Mouse (Mus musculus): ENCODE data around the gene Slc41a1.

Slc41a1 gene

DNA sequence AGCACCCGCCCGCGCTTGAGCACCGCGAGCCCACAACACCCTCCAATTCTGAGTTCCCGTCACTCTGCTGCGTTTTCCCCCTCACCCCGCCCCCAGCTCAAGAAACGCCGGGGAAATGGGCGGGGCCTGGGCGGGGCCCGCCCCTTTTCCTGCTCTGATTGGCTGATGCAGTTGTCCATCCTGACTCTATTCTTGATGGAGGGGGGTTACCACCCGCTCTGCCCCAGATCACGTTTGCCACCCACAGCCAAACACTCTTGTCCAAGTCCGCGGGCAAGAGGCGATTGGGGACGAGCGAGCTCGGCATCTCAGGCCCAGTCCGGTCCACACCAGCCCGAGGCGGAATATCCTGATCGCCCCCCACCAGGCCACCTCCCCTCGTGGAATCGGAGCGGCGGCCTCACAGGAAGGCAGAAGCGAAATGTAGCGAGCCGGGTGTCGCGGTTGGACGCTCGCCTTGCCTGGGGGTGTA is 530 bp downstream of the Slc41a1 start:
- peak; percentile 94 to 95 for DNase-seq (ENCODE audit: low spot score in 2 of 2)

DNA sequence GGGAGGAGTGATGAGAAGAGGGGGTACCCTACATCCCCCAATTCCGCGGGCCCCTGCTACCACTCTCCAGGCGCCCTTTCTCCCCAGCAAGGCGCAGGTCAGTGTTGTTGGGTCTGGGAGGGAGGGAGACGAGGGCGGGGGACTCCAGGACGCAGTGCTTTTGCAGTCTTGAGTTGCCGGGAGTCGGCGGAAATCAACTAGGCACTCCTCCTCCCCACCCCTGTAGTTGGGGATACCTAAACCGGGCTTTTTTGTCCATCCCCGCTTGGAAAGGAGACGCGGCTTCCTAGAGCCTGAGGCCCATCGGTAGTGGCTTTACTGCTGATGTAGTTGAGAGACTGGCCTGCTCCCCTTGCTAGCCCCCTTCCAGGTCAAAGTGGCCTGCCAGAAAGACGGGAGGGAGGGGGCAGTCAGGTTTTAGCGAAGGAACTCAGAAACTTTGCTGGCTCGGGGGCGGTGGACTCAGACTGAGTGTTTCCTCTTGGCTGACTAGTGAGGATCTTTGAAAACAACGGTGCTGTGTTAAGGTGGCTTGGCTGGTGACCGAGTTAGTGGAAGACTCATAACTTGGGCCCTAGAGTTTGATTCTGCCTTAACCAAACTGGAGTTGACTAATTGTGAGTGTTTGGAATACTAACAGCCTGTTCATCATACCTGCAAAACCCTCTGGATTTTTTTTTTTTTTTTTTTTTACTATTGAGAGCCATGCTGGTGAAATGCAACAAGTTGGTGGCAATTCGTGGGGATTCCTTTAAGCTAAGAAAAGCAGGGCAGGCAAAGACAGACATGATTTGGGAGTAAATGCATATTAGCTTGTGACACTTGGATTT is 1.2 kb downstream of the Slc41a1 start:
- peak; percentile 26 to 48 for DNase-seq (ENCODE audit: low spot score in 2 of 2)

DNA sequence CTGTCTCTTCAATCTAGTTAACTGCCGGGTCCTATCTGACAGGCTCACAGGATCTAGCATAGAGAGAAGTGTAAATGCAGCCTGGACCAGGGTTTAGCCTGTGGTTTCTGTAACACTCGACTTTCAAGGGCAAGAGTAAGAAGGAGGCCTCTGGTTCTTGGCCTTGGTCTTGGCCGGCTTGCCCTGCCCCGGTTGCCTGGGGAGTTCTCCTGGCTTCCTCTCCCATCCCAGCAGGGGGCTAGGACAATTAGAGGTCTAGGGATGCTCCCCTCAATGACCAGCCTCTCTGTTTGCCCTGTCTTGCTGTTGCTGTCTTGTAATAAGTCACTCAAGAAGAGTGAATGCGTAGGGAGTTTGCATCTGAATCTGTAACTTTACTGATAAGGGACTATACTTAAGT is 2.0 kb downstream of the Slc41a1 start:
- no peak for DNase-seq (ENCODE audit: low spot score in 2 of 2)

DNA sequence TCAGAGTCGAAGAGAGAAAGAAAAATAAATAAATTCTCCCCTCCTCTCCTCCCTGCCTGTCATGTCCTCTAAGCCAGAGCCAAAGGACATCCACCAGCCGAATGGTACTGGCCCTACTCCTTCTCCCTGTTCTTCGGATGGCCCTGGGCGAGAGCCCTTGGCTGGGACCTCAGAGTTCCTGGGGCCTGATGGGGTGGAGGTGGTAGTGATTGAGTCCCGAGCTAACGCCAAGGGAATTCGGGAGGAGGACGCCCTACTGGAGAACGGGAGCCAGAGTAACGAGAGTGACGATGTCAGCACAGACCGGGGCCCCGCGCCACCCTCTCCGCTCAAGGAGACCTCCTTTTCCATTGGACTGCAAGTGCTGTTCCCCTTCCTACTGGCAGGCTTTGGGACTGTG is 3.3 kb downstream of the Slc41a1 start:
- DNase-seq (ENCODE audit: low spot score in 2 of 2), result no peak

DNA sequence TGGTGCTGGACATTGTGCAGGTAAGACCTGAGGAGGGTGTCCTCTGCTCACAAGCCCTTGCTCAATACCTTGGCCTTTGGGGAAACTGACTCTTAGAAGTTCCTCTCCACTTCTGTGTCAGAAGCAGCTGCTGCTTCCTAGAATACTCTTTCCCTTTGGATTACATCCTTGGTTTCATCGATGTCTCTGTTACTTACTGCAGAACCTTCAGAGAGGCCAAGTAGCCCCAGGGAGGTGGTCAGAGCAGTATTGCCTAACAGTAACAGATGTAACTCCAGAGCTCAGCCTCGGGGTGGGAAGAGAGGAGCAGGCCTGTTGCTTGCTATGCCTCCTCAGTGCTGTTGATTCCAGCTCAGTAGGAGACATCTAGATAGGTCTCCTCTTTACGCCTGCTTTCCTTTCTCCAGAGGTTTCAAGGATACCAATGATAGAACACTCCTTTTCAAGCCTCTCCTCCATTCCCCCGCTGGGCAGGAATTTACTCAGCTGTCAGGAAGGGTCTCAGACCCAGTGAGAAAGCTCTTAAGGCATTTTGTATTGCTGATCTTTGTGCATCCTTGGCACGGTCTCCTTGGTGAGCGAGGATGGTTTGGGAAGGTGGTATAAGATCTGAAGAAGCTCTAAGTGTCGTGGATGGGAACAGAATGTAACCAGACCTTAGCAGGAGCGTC is 3.8 kb downstream of the Slc41a1 start:
- DNase-seq (ENCODE audit: low spot score in 2 of 2), result no peak

DNA sequence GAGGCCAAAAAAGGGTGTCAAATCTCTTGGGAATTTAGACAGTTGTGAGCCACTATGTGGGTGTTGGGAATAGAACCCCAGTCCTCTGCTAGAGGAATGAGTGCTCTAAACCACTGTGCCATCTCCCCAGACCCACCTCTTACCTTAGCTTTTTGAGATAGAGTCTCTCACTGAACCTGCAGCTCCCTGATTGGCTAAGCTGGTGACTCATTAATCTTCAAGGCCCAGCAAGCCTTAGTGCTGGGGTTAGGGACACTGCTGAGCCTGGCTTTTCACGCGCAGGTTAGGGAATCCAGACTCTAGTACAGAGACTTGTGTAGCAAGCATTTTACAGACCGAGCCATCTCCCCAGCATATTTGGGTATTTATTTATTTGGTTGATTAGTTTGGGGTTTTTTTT is 9.7 kb downstream of the Slc41a1 start:
- no peak for DNase-seq (ENCODE audit: low spot score in 2 of 2)

DNA sequence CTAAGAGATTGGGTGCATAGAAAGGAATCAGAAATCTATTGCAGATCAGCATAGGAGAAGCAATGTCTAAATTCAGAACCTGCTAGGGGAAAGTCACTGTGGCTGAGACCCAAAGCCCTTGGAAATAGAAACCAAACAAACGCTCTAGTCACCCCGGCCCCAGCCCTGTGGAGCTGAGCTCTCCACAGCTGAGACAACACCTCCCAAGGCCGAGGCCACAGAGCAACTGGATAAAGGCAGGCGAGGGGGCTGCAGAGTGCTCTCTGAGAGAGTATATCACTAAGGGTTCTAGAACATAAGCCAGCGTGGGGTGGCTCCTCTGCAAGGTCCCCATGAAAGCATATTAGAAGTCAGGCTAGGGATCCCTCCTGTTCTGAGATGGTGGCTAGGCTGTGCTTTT is 11.2 kb downstream of the Slc41a1 start:
- DNase-seq (ENCODE audit: low spot score in 2 of 2), result no peak

DNA sequence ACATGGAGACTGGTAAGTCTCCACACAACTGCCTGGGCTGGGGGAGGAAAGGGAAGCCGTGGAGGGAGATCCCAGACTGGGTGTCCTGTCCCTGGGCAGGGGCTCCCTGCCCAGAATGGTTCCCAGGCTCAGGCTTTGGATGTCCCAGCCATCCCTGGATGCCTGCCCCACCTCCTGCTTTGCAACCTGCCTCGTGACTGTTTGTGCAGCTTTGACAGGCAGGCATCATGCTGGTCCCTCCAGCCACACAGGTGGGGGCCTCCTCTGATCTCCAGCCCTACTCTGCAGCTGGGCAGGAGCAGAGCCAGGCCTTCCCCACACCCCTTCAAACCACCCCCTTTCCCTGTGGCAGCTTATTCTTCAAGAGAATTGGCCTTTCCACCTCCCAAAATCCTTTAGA is 12.0 kb downstream of the Slc41a1 start:
- DNase-seq (ENCODE audit: low spot score in 2 of 2), result no peak

DNA sequence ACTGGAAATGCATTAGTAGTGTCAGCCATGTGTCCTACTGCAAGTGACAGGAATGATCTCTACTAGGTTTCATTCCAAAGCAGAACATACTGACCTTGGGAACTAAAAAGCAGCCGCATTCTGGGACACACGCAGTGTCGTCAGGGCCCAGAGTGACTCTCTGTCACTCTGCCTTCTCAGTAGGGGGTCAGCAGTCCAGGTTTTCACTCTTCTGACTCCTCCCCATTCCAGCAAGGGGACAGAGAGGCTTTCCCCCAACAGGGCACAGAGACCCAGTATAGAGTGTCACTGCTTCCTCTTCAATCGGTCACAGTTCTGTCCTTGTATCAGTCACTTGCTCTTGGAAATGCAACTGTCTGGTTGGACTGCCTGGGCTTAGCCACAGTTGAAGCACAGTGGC is 14.9 kb downstream of the Slc41a1 start:
- DNase-seq (ENCODE audit: low spot score in 2 of 2), result no peak

DNA sequence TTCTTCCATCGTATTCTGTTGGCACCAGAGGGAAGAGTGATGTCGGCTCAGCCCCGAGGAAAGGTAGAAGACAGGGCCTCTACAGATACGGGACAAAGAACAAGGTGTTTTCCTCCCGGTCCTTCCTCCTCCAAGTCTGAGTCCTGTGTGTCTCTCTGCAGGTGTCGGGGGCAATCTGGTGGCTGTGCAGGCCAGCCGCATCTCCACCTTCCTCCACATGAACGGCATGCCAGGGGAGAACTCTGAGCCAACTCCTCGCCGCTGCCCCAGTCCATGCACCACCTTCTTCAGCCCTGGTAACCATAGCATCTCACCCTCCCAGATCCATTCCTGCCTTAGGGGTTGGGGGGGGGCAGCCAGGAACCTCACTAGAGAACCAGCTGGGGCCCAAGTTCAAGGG is 16.5 kb downstream of the Slc41a1 start:
- DNase-seq (ENCODE audit: low spot score in 2 of 2), result no peak

DNA sequence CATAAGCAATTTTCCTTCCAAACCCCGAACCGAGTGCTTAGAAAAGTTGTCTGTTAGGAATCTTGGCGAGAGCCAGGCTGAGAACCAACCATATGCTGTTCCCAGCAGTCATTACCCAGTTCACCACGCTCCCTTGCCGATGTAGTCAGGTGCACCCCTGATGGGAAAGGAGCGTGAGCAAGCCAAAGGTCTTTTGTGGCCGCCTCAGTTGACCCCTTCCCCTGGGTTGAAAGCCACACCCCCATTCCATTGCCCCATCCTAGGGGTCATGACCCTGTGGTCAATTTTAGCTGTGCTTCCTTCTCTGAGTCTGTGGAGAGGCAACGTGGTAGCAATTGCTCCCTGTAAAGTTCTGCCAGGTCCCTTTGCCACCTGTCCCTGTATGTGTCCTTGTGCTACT is 17.6 kb downstream of the Slc41a1 start:
- no peak for DNase-seq (ENCODE audit: low spot score in 2 of 2)

DNA sequence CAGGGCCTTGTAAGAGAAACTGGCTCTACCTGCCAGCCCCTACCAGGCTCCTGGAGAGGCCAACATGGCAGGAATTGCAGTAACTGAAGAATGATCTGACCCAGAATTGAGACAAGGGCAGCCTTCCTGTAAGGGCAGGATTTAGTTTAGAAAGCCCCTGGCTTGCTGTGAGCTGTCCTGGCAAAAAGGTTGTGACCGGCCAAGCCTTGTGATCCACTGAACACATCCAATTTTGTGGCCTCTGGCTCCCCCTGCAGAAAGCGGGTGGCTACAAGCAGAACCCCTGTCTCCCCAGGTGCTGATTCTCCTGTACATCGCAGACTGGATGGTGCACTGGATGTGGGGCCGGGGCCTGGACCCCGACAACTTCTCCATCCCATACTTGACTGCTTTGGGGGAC is 19.0 kb downstream of the Slc41a1 start:
- peak; percentile 61 to 63 for DNase-seq (ENCODE audit: low spot score in 2 of 2)

DNA sequence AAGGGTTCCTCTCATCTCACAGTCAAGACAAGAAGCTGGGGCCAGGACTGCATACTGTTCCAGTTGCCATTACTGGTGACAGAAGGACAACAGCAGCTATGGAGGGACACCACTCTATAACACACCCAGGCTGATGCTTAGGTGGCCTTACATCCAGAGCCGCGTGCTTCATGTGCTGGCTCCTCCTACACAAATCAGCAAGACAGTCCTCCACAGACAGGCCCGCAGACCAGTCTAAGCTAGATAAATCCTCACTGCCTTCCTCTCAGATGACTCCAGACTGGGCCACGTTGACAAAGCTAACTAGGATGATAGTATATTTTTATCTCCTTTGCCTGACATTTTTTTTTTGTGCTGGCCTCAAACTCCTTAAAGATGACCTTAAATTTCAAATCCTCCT is 34.5 kb downstream of the Slc41a1 start:
- DNase-seq (ENCODE audit: low spot score in 2 of 2), result no peak

DNA sequence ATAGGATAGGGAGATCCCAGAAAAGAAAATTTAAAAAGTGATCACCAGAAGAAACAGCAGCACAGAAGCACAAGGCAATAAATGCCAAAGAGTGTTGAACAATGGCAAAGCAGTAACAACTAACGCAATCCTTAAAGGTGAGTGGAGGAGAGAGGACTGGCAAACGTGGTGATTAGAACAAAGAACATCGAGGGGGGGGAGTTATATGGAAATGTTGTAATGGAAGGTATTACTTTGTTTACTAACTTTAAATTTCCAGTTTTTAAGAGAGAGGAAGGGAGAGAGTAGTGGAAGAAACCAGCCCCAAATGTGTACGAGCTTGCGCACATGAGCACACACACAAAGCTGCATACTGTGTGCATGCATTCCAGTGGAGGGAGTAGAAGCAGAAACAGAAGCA is 38.3 kb downstream of the Slc41a1 start:
- no peak for DNase-seq (ENCODE audit: low spot score in 2 of 2)

DNA sequence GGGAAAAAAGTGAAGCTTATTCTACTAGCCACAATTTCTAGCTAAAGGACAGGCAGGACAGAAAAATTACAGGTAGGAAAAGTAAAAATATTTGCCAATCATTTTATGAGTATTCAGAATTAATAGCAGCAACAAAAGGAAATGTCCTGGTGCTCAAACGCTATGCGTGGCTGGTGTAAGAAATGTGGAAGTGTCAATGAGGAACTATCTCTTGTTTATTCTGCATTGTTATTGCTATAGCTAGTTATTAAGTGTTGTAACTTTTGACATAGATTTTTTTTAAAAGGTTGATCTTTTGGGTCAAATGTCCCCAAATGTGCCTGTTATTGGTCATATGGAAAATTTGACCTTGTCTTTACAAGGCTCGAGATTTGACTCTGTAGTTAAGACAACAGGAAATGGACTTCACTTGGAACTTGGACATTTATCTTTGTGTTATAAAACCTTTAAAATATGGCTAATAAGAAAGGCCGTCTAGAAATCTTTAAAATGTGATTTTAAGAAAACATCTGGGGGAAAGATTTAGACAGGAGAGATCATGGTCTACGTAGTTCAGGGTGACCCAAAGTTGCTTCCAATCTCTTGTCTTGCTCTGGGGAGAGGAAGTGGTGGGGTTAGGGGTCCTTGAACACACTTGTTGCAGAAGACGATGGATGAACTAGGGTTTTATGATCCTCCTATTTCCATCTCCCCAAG is 39.2 kb downstream of the Slc41a1 start:
- no peak for DNase-seq (ENCODE audit: low spot score in 2 of 2)

DNA sequence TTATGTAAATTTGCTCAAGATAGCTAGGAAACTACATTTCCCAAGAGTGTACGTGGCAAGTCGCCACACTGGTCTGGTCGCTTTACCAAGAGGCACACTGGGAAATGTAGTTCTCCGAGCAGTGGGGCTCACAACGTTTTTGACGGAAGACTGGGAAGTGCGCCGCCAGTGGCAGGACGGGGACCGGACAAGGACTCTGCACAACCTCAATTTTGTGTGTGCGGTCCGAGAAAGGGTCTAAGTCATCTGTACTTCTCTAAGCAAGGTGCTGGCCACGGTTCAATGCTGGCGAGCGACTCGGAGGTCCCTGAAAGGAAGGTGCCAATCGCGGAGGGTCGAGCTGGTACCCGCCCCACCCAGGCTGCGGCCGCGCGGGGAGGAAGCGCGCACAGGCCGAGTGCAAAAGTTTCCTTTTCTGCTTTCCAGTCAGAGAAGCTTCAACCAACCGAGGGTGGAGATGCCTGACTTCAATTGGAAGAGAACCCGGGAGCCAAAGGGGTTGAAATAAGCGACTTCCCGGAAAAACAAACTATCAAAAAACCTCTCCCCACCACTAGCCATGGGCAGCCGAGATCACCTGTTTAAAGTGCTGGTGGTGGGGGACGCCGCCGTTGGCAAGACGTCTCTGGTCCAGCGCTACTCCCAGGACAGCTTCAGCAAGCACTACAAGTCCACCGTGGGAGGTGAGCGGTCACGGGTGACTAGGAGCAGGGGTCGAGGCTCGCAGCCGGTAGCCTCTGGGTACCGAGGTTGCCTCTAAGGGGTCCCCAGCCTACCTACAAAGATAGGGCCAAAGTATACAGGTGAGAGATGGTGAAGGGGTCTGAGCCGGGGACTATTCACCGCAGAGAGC is 40.0 kb downstream of the Slc41a1 start, which contains the start of gene Rab29:
TSS of gene Rab29 (plus strand) at position 132 of the 853 bp plus-strand sequence.
- DNase-seq (ENCODE audit: low spot score in 2 of 2), result peak; percentile 85 to 93

DNA sequence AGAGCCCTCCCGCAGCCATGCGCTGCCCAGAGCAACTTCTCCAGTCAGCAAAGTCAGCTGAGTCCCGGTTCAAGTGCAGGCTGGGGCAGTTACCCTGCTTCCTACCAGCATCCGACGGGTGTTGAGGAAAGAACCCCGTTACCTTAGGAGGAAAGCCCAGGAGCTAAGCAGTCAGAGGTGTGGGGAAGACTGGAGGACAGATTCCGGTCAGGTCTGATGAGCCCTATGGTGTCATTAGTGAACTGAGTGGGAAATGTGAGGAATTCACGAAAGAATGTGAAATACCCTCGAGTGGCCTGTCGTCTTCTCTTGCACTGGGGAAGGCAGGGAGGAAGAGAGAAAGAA is 40.6 kb downstream of the Slc41a1 start:
- DNase-seq (ENCODE audit: low spot score in 2 of 2), result no peak

DNA sequence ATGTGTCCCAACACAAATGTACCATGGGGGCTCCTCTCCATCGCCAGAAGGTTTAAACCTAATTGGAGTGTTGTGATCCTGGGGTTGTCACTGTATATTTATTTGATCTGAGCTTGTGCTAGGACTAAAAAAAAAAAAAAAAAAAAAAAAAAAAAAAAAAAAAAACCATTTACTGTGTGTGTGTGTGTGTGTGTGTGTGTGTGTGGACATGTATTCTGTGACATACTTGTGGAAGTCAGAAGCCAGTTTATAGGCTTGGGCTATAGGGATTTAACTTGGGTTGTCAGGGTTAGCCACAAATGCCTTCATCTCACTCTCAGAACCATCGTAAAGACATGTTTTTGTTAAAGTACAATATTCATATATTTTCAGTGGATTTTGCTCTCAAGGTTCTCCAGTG is 42.3 kb downstream of the Slc41a1 start:
- DNase-seq (ENCODE audit: low spot score in 2 of 2), result no peak

DNA sequence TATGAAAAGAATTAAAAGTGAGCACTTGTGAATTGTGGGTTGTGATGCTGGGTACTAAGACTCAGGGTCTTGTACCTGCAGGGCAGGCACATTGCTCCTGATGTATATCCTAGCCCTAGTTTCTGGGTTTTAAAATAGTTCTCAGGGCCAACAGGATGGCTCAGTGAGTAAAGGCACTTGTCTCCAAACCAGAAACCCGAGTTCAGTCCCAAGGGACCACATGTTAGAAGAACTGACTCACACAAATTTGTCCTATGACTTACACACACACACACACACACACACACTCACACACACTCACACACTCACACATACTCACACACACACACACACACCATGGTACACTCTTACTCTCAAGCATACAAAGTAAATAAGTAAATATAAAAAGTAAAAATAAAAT is 45.6 kb downstream of the Slc41a1 start:
- DNase-seq (ENCODE audit: low spot score in 2 of 2), result no peak

DNA sequence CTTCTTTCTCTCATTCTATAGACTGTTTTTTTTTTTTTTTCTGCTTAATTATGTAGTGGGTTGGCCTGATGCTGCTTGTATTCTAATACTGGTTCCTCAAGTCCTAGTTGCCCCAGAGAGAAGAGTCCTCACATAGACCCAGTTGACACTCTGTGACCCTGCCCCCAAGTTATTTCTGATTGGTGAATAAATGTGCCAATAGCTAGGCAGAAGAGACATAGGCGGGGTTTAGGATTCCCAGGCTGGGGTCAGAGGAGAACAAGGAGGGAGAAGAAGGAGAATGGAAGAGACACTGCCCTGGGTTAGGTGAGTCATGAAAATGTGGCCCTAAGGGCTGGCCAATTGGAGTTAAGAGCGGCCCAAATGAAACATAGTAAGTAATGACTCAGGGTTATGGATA is 52.5 kb downstream of the Slc41a1 start:
- no peak for DNase-seq (ENCODE audit: low spot score in 2 of 2)

DNA sequence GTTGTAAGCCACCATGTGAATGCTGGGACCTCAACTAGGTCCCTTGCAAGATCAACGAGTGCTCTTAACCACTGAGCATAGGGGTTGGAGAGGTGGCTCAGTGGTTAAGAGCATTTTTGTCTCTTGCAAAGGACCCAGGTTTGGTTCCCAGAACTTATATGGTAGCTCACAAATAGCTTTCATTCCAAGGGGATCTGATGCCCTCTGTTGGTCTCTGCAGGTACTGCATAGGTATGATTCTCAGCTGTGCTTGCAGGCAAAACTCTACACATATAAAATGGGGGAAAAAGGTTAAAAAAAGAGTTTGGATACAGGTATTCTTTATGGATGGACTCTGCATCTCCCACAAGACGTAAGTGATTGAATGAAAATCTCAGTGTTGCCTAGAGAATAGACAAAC is 55.5 kb downstream of the Slc41a1 start:
- DNase-seq (ENCODE audit: low spot score in 2 of 2), result no peak

DNA sequence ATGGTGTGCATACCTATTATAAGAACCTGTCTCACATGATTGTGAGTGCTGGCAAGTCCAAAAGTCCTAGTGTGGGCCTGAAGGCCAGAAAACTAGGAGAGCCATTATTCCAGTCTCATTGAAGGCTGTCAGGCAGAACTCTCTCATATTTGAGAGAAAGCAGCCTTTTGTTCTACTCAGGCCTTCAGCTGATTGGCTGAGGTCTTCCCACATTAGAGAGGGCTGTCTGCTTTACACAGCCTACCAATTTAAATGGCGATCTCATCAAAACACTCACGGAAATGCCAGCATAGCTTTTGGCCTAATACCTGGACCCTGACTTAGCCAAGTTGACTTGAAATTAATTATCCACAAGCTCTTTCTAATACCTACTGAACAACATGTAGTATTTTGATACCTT is 58.9 kb downstream of the Slc41a1 start:
- DNase-seq (ENCODE audit: low spot score in 2 of 2), result no peak

Measured in frontal cortex, postnatal 36 days (tissue).